Mouse (Mus musculus): ENCODE measurements around the gene Gabrb2. TPM values are rescaled to one million over a fixed set of nuclear protein-coding genes. Genes with fewer than 3 reads are reported as not detected.

Gene Gabrb2
- polyA plus RNA-seq, 1 experiment from 2014 or later = 50.8 TPM

DNA sequence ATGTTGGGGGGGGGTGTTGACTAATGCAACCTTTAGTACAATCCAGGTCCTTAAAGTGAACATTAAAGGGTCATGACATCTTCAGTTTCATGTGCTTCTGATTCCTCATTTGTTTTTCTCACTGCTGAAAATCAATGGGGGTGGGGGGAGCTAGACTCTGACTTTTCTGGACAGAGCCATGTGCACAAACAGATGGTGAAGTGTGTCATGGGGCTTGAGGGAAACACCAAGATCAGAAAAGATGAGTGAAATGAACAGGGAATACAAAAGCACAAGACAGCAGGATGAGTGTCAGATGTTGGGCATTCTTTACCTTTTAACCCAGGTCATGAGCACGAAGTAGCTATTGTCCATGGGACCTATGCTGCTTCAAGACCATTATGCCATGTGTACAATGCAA is 86.4 kb downstream of the Gabrb2 start:
- 0 out of 2 replicates have a peak, but pooled peaks cover 2% of the 10 kb centered on the region for H3K4me1 ChIP-seq (ENCODE audit: control insufficient read depth, insufficient read depth, low read length)
- 64% methylated on average over 1 of the region's 1 CpGs for WGBS
- no peaks in the 10 kb centered on the region for H3K27me3 ChIP-seq (ENCODE audit: control insufficient read depth, insufficient read depth, low read depth, low read length)
- H3K36me3 ChIP-seq (ENCODE audit: control insufficient read depth, insufficient read depth, low read length) = no peaks in the 10 kb centered on the region
- H3K9me3 ChIP-seq (replicated peaks; ENCODE audit: control insufficient read depth, low read length, poor library complexity, severe bottlenecking) = no peaks in the 10 kb centered on the region
- H3K4me2 ChIP-seq (ENCODE audit: low read length) = no peak overlapping the region
- H3K9ac ChIP-seq (ENCODE audit: low read depth, low read length) = no peak overlapping the region
- H3K4me3 ChIP-seq (ENCODE audit: low read depth, low read length) = no peak overlapping the region
- no peak for ATAC-seq
- H3K27ac ChIP-seq (ENCODE audit: low read length) = no peak overlapping the region

DNA sequence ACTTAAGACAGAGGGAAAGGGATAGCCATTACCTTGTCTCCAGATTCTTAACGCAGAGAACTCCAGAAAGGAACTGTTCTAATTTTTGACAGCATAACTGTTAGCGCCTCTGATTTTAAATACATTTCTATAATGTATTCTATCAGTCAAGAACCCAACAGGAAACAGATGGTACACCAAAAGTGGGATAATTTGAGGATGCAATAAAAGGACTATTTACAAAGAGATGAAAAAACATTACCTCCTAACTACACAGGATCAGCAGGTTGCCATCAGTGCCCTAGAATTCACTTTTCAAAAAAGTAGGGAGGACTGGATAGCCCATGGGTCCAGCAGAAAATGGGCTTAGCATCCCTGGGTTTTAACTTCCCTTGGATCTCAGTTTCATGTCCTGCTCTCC is 102.4 kb downstream of the Gabrb2 start:
- H3K9me3 ChIP-seq (replicated peaks; ENCODE audit: control insufficient read depth, low read length, poor library complexity, severe bottlenecking) = no peaks in the 10 kb centered on the region
- H3K4me2 ChIP-seq (ENCODE audit: low read length) = no peak overlapping the region
- no peaks in the 10 kb centered on the region for H3K36me3 ChIP-seq (ENCODE audit: control insufficient read depth, insufficient read depth, low read length)
- no peak overlapping the region for H3K4me3 ChIP-seq (ENCODE audit: low read depth, low read length)
- H3K27ac ChIP-seq (ENCODE audit: low read length) = no peak overlapping the region
- 84% methylated on average over 2 of the region's 2 CpGs for WGBS
- ATAC-seq = no peak
- no peak overlapping the region for H3K9ac ChIP-seq (ENCODE audit: low read depth, low read length)
- no peaks in the 10 kb centered on the region for H3K27me3 ChIP-seq (ENCODE audit: control insufficient read depth, insufficient read depth, low read depth, low read length)
- no peaks in the 10 kb centered on the region for H3K4me1 ChIP-seq (ENCODE audit: control insufficient read depth, insufficient read depth, low read length)

DNA sequence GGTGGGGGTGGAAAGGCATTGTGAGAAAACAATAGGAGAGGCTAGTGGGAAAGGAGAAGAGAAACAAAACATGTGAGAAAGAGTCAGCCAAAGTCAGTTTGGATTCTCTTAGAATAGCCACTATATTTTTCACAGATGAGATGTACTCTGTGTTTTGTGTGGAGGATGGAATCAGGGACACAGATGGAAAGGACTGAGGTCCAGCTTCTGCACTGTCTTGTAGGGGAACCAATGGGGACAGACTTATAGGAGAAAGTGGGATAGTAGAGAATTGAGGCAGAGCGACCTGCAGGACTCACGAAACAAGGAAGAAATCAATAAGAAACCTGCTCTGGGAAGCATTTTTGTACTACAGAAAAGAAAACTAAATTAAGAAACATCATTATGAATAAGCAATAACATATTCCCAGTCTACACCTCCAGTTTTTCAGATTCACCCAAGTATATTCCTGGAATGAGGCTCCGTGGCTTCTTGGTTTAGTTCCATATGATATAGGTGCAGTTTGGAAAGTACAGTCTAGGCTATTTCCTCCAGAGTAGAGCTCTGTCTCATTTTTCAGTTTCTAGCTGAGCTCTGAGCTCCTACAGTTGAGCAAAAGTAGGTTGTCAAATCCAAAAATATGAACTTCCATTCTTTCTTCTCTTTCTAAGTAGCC is 108.8 kb downstream of the Gabrb2 start:
- H3K27me3 ChIP-seq (ENCODE audit: control insufficient read depth, insufficient read depth, low read depth, low read length) = no peaks in the 10 kb centered on the region
- 92% methylated on average over 3 of the region's 3 CpGs for WGBS

DNA sequence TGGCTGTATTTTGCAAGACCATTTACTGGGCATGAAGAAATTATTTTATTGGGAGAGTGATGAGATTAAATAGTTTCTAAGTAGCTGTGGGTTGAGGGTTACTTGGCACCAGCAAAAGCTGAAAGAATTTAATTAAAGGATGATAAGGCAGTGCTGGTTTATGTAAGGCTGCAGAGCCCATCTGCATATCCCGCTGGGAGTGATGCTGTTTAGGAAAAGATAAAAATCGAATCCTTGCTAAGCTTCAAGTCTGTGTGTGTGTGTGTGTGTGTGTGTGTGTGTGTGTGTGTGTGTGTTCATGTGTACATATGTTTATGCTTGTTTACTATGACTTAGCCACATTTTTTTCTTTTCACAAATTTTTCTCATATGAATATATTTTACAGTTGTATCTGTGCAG is 113.0 kb downstream of the Gabrb2 start:
- H3K9me3 ChIP-seq (replicated peaks; ENCODE audit: control insufficient read depth, low read length, poor library complexity, severe bottlenecking) = no peaks in the 10 kb centered on the region
- 43% methylated on average over 2 of the region's 2 CpGs for WGBS
- no peak overlapping the region for H3K4me3 ChIP-seq (ENCODE audit: low read depth, low read length)
- H3K9ac ChIP-seq (ENCODE audit: low read depth, low read length) = no peak overlapping the region
- no peaks in the 10 kb centered on the region for H3K27me3 ChIP-seq (ENCODE audit: control insufficient read depth, insufficient read depth, low read depth, low read length)
- ATAC-seq = no peak
- no peak overlapping the region for H3K4me2 ChIP-seq (ENCODE audit: low read length)
- H3K27ac ChIP-seq (ENCODE audit: low read length) = no peak overlapping the region
- no peaks in the 10 kb centered on the region for H3K36me3 ChIP-seq (ENCODE audit: control insufficient read depth, insufficient read depth, low read length)
- 0 out of 2 replicates have a peak, but pooled peaks cover 2% of the 10 kb centered on the region for H3K4me1 ChIP-seq (ENCODE audit: control insufficient read depth, insufficient read depth, low read length)

More for the DNA sequence above, 108.8 kb downstream of the Gabrb2 start:
- no peak overlapping the region for H3K9ac ChIP-seq (ENCODE audit: low read depth, low read length)
- H3K4me2 ChIP-seq (ENCODE audit: low read length) = no peak overlapping the region
- H3K9me3 ChIP-seq (replicated peaks; ENCODE audit: control insufficient read depth, low read length, poor library complexity, severe bottlenecking) = no peaks in the 10 kb centered on the region
- H3K27ac ChIP-seq (ENCODE audit: low read length) = no peak overlapping the region
- no peak for ATAC-seq
- H3K4me1 ChIP-seq (ENCODE audit: control insufficient read depth, insufficient read depth, low read length) = 0 out of 2 replicates have a peak, but pooled peaks cover 2% of the 10 kb centered on the region
- no peaks in the 10 kb centered on the region for H3K36me3 ChIP-seq (ENCODE audit: control insufficient read depth, insufficient read depth, low read length)
- no peak overlapping the region for H3K4me3 ChIP-seq (ENCODE audit: low read depth, low read length)

DNA sequence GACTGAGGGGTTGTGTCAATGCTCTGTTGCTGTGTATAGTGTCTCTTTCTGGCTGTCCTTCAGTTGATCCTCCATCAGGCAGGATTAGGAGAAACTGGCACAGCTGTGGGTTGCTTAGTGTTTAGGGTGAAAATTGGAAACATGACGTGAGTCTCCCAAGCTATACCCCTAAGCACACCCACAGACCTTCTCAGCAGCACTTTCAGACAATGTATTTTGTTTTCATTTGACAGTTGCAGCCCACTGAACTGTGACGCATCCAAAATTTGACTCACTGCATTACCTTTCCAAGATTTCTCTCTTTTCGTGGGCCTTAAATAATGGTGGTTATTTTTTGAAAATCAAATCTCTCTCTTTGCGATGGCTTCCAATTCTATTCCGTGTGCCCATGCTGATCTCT is 115.7 kb downstream of the Gabrb2 start:
- Histone ChIP-seq H3K9ac (ENCODE audit: low read depth, low read length) (no peak overlapping the region), H3K4me2 (ENCODE audit: low read length) (no peak overlapping the region), H3K27me3 (ENCODE audit: control insufficient read depth, insufficient read depth, low read depth, low read length) (no peaks in the 10 kb centered on the region), H3K9me3 (replicated peaks; ENCODE audit: control insufficient read depth, low read length, poor library complexity, severe bottlenecking) (no peaks in the 10 kb centered on the region), H3K27ac (ENCODE audit: low read length) (no peak overlapping the region), H3K4me1 (ENCODE audit: control insufficient read depth, insufficient read depth, low read length) (0 out of 2 replicates have a peak, but pooled peaks cover 2% of the 10 kb centered on the region), H3K4me3 (ENCODE audit: low read depth, low read length) (no peak overlapping the region), H3K36me3 (ENCODE audit: control insufficient read depth, insufficient read depth, low read length) (no peaks in the 10 kb centered on the region)
- no peak for ATAC-seq
- 78% methylated on average over 5 of the region's 5 CpGs for WGBS

DNA sequence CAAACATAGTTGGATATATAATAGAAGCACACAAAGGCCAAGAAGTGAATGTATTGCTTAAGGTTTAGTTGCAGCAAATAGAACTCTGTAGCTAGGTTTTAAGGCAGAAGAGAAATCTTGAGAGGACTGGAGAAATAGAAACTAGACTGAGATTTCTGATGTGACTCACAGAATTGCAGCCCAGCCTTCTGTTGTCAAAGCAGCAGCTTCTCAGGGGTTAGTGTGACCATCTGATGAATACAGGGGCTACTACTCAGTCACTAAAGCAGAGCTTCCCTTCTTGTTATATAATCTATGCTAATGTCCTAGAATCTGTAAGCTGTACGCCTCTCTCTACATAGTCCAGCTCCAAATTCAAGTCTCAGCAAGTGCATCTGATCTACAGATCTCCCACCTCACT is 116.3 kb downstream of the Gabrb2 start:
- H3K27ac ChIP-seq (ENCODE audit: low read length) = no peak overlapping the region
- H3K4me3 ChIP-seq (ENCODE audit: low read depth, low read length) = no peak overlapping the region
- H3K4me1 ChIP-seq (ENCODE audit: control insufficient read depth, insufficient read depth, low read length) = 0 out of 2 replicates have a peak, but pooled peaks cover 2% of the 10 kb centered on the region
- no peaks in the 10 kb centered on the region for H3K36me3 ChIP-seq (ENCODE audit: control insufficient read depth, insufficient read depth, low read length)
- no peak overlapping the region for H3K9ac ChIP-seq (ENCODE audit: low read depth, low read length)
- ATAC-seq = no peak
- WGBS = 82% methylated on average over 1 of the region's 1 CpGs
- no peaks in the 10 kb centered on the region for H3K9me3 ChIP-seq (replicated peaks; ENCODE audit: control insufficient read depth, low read length, poor library complexity, severe bottlenecking)
- no peak overlapping the region for H3K4me2 ChIP-seq (ENCODE audit: low read length)
- no peaks in the 10 kb centered on the region for H3K27me3 ChIP-seq (ENCODE audit: control insufficient read depth, insufficient read depth, low read depth, low read length)

DNA sequence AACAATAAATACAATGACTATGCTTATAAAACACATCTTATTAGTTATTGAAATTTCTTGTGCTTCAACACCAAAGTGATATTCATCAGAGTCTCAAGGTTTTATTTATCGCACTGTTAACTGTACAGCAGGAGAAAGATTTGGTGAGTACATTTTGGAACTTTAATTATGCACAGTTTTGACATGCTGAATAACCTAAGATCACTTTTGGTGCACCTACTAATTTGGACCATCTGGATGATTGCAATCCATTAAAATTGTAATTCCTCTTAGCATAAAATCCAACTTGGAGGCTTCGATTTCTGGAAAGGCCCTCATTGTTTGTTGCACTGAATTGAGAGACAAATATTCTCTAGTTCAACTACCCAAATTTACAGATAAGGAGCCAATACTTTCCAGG is 123.3 kb downstream of the Gabrb2 start:
- 0 out of 2 replicates have a peak, but pooled peaks cover 2% of the 10 kb centered on the region for H3K9me3 ChIP-seq (replicated peaks; ENCODE audit: control insufficient read depth, low read length, poor library complexity, severe bottlenecking)
- no peaks in the 10 kb centered on the region for H3K4me1 ChIP-seq (ENCODE audit: control insufficient read depth, insufficient read depth, low read length)
- H3K4me2 ChIP-seq (ENCODE audit: low read length) = no peak overlapping the region
- H3K9ac ChIP-seq (ENCODE audit: low read depth, low read length) = no peak overlapping the region
- H3K4me3 ChIP-seq (ENCODE audit: low read depth, low read length) = no peak overlapping the region
- no peaks in the 10 kb centered on the region for H3K36me3 ChIP-seq (ENCODE audit: control insufficient read depth, insufficient read depth, low read length)
- ATAC-seq = no peak
- H3K27me3 ChIP-seq (ENCODE audit: control insufficient read depth, insufficient read depth, low read depth, low read length) = no peaks in the 10 kb centered on the region
- no peak overlapping the region for H3K27ac ChIP-seq (ENCODE audit: low read length)
- 78% methylated on average over 2 of the region's 2 CpGs for WGBS

DNA sequence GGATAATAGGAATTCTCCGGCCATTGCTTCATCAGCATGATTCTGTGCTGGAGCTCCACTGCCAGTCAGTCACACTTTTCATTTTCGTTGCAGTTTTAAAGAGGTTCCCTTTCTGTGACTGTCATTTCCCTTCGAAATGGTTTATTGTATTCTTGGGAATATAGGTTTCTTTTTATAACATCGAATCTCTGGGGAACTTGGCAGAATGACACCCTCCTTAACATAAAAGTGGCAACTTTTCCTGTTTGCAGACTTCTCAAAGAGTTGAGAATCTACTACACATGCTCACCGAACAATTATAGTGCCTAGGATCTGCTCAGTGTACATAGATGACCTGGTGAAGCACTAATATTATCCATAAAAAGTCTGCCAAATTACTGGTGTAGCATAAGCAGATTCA is 146.5 kb downstream of the Gabrb2 start:
- H3K9ac ChIP-seq (ENCODE audit: low read depth, low read length) = no peak overlapping the region
- whole genome bisulfite sequencing = 76% methylated on average over 5 of the region's 5 CpGs

DNA sequence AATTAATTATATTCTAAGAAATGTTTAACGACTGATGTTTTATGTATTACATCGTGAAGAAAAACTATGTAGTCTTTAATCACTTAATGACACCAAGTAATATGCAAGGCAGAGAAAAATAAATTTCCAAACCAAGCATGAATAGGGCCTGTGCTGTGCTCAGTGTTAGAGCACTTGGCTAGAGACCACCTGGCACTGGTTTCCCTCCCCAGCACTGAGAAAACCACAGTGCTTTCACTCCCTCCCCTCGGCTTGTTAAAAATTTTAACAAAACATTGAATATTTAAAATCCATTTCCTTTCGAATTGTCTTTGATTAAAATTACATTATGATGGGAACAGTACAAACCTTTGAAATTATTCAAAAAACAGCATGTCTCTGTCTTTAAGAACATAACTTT is 151.9 kb downstream of the Gabrb2 start:
- H3K36me3 ChIP-seq (ENCODE audit: control insufficient read depth, insufficient read depth, low read length) = 0 out of 2 replicates have a peak, but pooled peaks cover 7% of the 10 kb centered on the region
- H3K9ac ChIP-seq (ENCODE audit: low read depth, low read length) = no peak overlapping the region
- H3K4me1 ChIP-seq (ENCODE audit: control insufficient read depth, insufficient read depth, low read length) = no peaks in the 10 kb centered on the region
- ATAC-seq = no peak
- no peak overlapping the region for H3K4me3 ChIP-seq (ENCODE audit: low read depth, low read length)
- 85% methylated on average over 4 of the region's 4 CpGs for WGBS
- no peak overlapping the region for H3K27ac ChIP-seq (ENCODE audit: low read length)
- no peak overlapping the region for H3K4me2 ChIP-seq (ENCODE audit: low read length)
- no peaks in the 10 kb centered on the region for H3K27me3 ChIP-seq (ENCODE audit: control insufficient read depth, insufficient read depth, low read depth, low read length)
- H3K9me3 ChIP-seq (replicated peaks; ENCODE audit: control insufficient read depth, low read length, poor library complexity, severe bottlenecking) = 0 out of 2 replicates have a peak, but pooled peaks cover 2% of the 10 kb centered on the region

More for the DNA sequence above, 146.5 kb downstream of the Gabrb2 start:
- Histone ChIP-seq H3K4me3 (ENCODE audit: low read depth, low read length) (no peak overlapping the region), H3K4me1 (ENCODE audit: control insufficient read depth, insufficient read depth, low read length) (peaks cover 3% of the 10 kb centered on the region; the same call in 1 of the 2 replicates), H3K27me3 (ENCODE audit: control insufficient read depth, insufficient read depth, low read depth, low read length) (no peaks in the 10 kb centered on the region), H3K9me3 (replicated peaks; ENCODE audit: control insufficient read depth, low read length, poor library complexity, severe bottlenecking) (no peaks in the 10 kb centered on the region), H3K36me3 (ENCODE audit: control insufficient read depth, insufficient read depth, low read length) (0 out of 2 replicates have a peak, but pooled peaks cover 7% of the 10 kb centered on the region), H3K27ac (ENCODE audit: low read length) (no peak overlapping the region), H3K4me2 (ENCODE audit: low read length) (no peak overlapping the region)
- no peak for ATAC-seq
